Mouse (Mus musculus) frontal cortex, postnatal 25 days (tissue): ENCODE measurements around the gene Ism1.

Experiments used
- DNase-seq, 2 experiments: peaks; one replicate each; pipeline ENCODE4 v3.0.0; 2022; ENCODE audit warnings: low spot score in 2 of 2

Ism1 gene

DNA sequence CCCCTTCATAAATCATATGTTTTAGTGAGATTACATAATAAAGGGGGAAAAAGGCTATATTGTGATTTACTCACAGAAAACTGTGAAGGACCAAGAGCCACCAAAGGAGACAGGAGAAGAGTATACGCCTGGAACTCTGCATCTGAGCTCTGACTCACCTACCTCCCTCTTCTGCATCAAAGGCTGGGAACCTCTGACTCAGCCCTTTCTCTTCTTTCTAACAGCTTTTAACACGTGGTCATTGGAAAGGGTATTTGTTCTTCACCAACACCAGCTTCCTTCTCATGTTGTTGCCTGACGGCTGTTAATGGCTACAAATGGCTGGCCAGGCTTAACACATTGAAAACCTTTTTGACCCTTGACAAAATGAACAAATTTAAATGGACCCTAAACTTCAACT is 36.2 kb downstream of the Ism1 start:
- DNase-seq = no peak

DNA sequence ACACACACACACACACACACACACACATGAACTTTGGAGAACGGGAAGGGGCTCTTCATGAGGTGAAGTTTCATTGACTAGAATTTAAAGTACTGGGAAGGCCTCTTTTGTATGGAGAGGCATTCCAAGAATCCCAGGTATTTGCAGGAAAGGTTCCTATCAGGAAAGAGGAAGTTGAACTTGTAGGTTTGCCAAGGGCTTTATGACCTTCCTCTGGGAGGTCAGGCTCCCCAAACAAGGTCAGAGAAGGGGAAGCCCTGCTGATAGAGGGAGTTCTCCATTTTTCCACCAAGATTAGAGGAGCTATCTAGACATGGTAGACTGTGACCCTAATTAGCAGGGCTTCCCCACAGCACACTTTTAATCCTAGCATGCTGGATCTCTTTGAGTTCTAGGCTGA is 39.8 kb downstream of the Ism1 start:
- no peak for DNase-seq

DNA sequence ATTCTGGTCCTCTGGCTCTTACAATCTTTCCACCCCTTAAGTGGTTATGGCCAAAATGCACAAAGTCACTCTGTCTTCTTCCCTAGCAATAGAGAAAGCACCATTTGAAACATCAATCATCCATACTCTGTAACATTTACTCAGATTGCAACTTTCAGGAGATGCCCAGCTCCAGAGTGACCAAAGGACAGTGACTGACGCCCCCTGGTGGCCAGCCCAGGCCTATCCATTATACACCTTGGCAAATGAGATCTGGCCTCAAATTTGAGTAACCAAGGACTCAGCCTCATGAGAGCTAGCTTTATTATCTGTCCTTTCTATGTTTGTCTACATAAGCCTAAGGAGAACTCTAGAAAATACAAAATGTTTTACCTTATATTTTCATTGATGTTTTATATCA is 44.7 kb downstream of the Ism1 start:
- DNase-seq = peak; percentile 32 to 34

DNA sequence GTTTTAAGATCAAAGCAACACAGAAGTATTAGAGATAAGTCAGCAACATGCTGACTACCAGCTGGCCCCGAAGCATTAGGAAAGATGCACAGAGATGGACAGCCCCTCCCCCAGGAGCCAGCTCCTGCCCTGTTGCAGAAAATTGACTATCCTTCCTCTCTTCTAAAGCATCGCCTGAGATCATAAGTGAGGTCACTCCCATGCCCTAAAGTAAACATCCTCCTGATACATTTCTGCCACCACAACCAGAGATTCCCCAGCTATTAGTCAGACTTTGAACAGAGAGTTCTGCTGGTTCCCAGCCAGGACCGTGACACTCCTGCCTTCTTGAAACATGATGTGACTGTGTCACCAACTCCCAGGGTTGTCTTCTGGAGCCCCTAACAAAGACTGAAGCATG is 45.3 kb downstream of the Ism1 start:
- DNase-seq = no peak

DNA sequence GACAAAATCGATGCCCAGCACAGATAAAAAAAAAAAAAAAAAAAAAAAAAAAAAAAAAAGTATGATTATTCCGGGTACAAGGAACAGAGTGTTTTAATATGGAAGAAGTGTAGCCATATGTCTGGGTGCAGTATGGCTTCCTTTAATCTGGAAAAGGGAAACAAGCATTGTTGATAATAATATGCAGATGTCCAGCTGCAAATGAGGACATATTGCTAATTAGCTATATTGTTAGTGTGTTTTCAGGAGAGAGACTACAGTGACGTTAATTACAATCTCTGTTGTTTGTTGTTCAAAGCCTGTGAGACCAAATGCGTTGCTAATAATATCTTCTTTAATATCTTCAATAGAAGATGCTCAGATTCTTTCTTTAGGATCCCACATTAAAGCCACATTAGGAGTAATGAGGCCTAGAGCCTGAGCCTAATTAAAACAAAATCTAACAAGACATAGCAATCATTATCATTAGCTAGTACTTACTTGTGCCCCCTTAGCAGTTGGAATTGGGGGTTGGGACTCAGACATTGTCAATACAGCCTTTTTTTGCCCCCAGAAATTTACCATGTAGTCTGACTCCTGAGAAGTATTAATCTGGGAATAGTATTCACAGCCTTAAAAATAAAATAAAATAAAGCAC is 46.3 kb downstream of the Ism1 start:
- DNase-seq = no peak

DNA sequence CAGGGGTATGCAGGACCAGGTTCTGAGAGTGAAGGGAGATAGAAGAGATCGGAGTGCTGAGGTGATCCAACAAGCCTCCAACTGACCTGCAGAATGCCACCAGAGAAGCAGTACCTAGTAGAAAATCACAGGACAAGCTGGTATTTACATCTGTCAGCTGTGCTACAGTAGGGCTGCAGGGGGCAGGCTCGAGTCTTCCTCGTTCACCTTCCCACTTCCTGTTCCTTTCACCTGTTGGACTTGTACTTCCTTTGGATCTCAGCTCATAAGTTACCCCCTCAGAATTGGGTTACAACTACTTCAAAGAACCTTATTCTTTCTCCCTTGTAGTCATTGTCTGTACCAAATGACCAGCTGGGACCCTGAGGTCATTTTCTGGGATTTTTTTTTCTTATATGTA is 47.4 kb downstream of the Ism1 start:
- no peak for DNase-seq

DNA sequence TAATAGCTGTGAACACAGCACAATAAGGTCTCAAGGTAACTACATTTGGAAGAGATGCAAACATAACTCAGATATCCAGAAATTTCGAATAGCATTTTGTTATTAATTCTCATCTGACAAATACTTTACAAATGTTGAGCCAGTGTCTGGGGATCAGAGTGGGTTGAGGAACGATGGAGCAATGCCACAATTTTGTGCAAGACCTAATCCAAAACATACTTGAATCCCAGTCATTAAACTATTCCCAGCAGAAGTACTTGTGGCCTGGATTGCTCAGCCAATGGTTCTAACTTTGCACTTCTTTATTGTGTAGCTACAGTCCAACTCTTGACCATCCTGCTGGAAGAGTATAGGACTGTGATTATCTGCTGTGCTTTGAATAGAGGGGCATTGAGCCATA is 50.1 kb downstream of the Ism1 start:
- DNase-seq = no peak

DNA sequence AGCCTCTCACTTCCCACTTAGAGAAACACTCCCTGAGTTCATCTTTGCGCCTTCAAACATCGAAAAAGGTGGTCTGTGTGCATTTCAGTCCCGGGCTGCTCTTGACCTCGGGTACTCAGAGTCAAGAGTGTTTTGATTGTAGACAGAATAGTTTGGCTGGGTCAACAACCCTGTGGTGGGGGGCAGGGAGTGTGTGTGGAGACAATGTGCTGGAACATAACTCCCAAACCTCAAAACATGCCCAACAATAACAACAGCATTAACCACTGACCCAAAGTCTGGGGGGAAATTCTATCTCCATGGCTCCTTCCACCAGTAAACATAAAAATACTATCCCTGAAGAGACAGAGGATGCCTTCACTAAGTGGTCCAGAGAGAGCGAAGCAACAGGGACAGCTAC is 51.4 kb downstream of the Ism1 start:
- no peak for DNase-seq

DNA sequence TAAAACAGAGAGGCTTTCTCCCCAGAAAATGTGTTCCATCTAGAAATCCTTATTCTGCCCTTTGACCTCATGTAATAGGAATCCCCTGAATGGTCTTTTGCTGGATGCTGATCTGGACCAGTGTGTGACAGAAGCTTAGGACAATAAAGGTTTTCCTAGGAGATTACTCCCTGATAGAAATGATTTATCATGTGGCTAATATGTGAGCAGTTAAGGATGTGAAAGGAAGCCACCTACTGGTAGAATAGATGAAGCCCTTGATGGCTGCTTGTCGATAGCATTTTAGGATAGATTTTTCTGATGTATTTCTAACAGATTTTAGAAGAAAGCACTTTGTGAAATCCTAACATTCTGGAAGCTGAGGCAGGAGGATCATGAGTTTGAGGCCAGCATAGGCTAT is 64.4 kb downstream of the Ism1 start:
- no peak for DNase-seq

DNA sequence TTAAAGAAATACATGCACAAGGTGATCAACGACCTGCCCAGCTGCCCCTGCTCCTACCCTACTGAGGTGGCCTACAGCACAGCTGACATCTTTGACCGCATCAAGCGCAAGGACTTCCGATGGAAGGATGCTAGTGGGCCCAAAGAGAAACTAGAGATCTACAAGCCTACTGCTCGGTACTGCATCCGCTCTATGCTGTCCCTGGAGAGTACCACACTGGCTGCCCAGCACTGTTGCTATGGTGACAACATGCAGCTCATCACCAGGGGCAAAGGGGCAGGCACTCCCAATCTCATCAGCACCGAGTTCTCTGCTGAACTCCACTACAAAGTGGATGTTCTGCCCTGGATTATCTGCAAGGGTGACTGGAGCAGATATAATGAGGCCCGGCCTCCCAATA is 79.0 kb downstream of the Ism1 start:
- DNase-seq = no peak

DNA sequence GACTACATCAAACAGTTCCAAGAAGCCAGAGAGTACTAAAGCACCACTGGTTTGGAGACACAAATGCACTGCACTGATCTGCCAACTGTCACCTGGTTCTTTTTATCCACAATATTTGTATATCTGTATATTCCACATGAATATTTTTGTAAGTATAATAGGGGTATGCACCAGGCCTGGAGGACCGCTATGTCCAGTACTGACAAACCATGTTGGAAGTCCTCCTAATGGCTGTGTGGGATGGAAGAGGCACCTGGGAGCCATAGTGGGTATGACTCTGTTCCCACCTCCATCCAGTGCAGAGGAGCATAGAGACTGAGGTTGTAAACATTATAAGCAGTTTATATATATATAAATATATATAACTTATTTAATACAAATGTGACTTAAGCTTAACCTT is 79.5 kb downstream of the Ism1 start:
- DNase-seq = no peak

DNA sequence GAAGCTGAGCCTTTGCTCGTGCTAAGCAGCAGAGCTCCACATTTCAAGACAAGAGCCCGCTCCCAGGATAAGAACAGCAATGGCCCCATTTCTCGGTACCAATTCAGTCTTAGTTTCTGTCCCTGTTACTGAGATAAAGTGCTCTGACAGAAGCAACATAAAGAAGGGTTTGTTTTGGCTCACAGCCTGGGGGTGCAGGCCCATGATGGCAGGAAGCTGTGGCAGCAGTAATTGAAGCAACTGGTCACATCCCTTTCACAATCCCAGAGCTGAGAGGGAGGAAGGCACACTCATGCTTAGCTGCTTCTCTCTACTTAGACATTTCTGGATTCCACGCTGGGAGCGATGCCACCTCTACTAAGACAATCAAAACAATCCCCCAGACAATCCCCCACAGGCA is 86.4 kb downstream of the Ism1 start:
- no peak for DNase-seq

DNA sequence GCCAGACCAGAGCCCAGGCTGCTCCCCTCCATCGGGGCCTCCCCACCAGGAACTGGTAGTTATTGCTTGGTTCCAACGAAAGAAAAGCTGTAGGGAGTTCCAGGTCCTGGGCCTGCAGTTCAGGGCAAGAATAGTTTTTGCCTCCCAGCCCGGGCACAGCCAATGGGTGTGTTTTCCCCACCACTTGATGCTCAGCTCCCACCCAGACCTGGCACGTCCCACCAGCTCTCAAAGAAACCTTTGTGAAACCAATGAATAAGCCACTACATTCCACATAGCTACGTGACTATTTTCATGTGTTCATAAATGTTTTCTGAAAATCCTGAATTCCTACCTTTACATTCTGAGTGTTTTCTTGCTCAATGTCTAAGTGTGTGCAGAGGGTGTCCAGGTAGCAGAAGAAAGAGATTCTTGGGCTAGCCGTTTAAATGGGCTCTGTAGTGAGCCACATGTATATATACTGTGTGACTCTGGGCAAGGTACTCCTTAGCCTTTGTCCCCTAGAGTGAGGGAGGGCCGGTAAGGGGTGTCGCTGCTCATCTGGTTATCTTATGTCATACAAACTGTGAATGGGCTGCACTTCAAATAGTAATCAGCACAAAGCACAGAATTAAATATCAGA is 97.1 kb downstream of the Ism1 start:
- no peak for DNase-seq

DNA sequence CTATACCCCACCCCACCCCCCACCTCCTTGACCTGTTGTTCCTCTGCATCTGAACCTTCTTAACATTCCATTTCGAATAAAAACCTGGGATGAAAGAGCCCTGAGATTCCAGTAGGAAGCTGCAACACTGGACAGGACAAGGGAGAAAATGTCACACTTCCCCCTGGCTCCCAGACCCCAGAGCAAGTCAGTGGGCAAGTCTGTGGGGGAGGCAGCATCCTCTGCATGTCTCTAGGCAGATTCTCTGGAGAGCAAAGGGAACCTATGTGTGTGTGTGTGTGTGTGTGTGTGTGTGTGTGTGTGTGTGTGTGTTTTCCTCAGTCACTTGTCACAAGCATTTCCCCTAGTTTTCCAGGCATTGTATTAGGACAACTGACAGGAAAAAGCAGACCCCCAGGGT is 98.7 kb downstream of the Ism1 start:
- DNase-seq = no peak

DNA sequence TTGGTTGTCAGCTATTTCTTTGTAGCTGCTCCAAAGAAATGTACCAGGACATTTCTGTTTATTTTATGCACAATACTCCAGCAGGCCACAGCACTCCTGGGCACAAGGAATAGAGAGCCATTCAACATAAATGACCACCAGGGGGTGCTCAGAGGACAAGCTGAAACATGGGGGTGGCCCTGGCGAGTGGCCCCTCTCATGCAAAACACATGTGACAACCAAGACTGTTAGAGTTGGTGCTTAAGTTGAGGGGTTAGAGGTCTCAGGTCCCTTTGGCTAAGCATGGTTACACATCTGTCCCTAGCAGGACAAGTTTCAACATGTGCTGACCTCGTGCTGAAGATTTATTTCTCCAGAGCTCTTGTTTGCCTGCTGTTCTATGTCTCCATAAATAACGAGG is 100.3 kb downstream of the Ism1 start:
- peak in 1 of 2 experiments; percentile 13 for DNase-seq

DNA sequence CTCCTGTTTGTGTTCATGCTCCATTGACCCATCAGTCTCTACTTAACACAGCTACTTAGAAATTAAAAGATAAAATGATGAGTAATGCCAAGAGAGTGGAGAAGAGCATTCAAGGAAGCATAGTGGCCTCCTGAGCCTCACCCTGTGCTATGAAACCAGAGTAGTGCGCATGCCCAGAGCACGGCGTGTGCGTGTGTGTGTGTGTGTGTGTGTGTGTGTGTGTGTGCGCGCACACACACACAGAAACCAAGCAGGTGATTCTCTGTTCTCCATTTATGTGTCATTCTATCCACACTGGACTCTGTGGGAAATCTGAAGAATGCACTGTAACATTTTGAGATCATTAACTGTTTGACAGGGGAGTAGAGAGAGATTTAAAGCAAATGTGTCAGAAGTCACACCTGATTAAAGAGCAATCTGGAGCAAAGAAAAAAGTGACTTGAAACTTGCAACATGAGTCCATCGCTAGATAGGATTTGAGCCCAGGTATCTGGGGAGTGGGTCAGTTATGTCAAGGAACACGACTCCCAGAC is 105.4 kb downstream of the Ism1 start:
- DNase-seq = no peak

DNA sequence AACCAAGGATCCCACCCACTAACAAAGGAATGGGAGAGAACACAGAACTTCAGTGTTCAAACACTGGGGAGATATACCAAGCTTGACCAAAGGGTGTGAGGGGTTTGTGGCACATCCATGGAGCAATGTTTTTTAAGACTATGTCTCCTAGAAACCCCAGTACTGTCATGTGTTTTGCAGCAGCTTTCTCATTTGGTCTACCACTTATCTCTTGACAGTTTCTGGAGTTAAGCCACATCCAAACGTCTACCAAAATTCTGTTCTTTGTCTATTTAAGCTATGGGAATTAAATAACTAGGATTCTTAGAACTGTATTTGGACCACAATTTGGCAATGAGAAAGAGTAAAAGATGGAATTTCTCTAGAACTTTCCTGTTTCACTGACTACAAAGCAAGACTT is 106.5 kb downstream of the Ism1 start:
- DNase-seq = no peak

DNA sequence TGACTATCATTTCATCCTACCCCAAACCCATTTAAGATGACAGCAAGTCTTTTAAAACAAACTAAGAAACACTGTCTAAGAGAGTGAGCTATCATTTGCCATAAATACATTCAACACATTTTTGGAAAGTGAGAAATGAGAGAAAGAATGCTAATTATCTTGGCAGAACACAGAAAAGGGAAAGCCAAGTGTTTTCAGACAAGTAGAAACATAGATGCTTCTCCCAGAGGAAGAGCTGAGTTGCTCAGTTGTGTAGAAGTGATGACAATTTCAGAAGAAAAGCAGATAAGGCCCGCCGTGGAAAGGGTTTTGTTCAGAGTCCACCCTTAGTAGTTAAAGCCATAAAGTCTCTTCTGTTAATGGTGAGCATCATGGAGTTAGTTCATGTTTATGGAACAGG is 107.0 kb downstream of the Ism1 start:
- no peak for DNase-seq

DNA sequence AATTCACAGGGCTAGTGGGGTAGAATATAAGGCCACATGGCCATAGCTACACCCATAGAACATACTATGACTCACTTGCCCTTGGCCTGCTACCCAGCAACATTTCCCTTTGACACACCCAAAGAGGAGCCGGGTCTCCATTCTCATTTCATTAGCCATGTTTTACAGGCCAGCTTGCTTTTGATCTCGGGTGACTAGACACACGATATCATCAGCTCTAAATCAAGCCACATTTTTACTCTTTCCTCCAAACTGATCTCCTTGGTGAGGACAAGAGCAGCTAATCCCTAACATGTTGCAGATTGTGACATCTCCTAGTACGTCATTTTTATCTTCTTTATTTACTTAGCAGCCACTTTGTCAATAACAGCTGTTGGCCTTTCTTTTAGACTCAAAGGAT is 110.7 kb downstream of the Ism1 start:
- DNase-seq = no peak

DNA sequence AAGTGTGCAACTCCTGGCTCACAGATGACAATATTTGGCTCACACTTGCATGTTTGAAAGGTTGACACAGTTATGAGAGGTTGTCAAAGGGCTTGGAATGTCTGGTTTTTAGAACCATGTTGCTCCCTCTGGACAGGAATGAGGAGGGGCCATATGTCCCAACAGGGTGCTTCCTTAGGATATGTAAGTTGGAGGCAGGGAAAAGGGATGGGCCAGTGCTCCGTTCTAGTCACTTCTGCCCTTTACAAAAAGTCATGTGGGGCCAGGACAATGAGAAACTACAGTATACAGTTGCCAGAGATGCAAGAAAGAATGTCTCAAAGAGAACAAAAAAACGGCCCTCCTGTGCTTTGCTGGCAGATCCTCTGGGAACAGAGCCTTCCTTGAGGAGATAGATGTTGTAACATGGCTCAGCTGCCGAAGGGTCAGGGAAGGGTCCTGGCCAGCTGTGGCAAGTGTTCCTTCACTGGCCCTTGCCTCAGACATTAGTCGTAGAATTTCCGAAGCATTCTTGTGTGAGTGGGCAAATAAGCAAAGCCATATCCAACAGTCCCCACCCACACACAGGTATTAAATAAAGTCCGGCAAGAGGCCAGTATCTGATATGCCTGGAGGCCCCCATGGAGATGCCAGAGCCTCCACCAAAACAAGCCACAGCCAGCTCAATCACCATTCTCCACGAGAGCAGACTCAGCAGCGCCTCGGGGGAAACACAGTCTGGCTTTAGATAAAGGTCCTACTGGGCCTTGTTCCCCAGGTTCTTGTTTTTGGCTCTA is 114.6 kb downstream of the Ism1 start:
- no peak for DNase-seq

DNA sequence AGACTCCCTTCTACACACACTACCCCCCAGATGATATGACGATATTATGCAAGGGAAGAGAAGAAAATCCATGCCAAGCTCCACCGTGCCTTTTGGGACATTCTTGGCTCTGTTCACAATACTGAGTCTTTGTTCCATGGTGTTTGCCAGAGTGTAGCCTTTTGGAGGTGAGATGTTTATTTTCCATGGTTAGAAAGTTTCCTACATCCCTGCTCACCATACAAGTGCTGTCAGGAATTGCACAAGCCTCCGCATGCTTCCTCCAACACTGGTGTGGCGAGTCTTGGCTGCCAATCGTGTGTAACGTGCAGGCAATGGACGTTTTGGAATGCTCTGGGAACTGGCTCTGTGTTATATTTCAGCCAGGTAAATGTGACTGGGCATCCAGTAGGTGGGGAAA is 126.1 kb downstream of the Ism1 start:
- no peak for DNase-seq

DNA sequence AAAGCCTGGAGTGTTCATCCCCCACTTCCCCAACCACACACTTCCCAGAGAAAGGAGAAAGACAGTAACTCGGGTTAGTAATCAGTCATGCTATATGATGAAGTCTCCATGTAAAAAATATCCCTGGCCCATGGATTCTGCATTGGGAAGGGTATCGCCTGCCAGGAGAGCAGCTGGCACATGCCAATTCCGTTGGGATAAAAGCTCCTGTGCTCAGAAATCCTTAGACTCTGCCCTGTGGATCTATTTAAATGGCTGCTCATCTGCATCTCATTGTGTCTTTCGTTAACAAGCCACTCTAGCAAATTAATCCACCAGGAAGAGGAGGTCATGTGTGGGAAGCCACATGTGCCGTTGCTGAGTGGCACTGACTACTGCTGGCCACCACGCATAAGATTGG is 129.9 kb downstream of the Ism1 start:
- DNase-seq = no peak
